Mouse (Mus musculus): ENCODE measurements at regions not wholly inside any gene's neighbourhood (a gene's known extent, or its start where the extent isn't known, plus 50 kb on each side); places are given as distances from the start of the nearest gene placed in this dataset.

GRCm38 (mm10) chr13:5964626-5965025, 103.3 kb downstream of the Klf6 start:
- TF ChIP-seq CTCF (IDR thresholded peaks at IDR 0.05; ENCODE audit: extremely low read depth, insufficient read length, insufficient replicate concordance, low read depth, low read length): no peak
- no peak for TF ChIP-seq POLR2A (IDR thresholded peaks at IDR 0.05; ENCODE audit: low read depth, low read length)
